Mouse (Mus musculus): ENCODE measurements at regions not wholly inside any gene's neighbourhood (a gene's known extent, or its start where the extent isn't known, plus 50 kb on each side); places are given as distances from the start of the nearest gene placed in this dataset.

DNA sequence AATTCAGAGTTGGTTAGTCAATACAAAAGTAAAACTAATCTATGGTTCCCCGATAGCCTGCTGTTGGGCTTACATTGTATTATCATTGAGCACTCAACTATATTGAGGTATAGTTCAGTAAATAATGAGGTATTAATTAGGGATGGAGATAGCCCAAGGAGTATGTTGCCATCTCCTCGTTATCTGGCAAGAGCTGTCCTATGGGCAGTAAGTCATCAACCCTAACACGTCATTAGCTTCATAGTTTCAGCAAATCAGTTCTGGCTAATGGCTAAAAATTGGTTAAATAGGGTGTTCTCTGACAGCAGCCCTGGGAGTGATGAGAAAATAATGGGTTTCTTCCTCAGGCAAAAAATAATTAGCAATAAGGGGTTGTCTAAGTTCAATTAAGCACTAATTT lies 236.4 kb upstream of the Pld5 start:
- TF ChIP-seq CTCF (IDR thresholded peaks at IDR 0.05; ENCODE audit: low read depth, low read length): no peak
- no peak for TF ChIP-seq POLR2A (IDR thresholded peaks at IDR 0.05; ENCODE audit: insufficient read depth, low read length)
